Mouse (Mus musculus) adipocyte (in vitro differentiated cells): ENCODE measurements around the gene Hsd11b1.

Source experiments
- DNase-seq: peaks from one replicate; pipeline ENCODE4 v3.0.0-alpha.2; 2016; ENCODE audit warnings: low spot score

Gene Hsd11b1

GRCm38 (mm10) chr1:193201383-193201778 is 62.5 kb downstream of the Hsd11b1 start, which contains the start of gene Traf3ip3:
Traf3ip3 (minus strand) TSS chr1:193201703.
- no peak for DNase-seq

GRCm38 (mm10) chr1:193200640-193201382 is 63.1 kb downstream of the Hsd11b1 start:
- no peak for DNase-seq

GRCm38 (mm10) chr1:193198312-193198711 is 65.6 kb downstream of the Hsd11b1 start:
- DNase-seq, result peak; percentile 38

- no peak for DNase-seq
These were observed 66.2 kb downstream of the Hsd11b1 start for GRCm38 (mm10) chr1:193197494-193198205.

GRCm38 (mm10) chr1:193195169-193195810 is 68.6 kb downstream of the Hsd11b1 start:
- peak; percentile 54 for DNase-seq

GRCm38 (mm10) chr1:193194416-193195140 is 69.3 kb downstream of the Hsd11b1 start:
- no peak for DNase-seq

GRCm38 (mm10) chr1:193191675-193192283 is 72.1 kb downstream of the Hsd11b1 start:
- no peak for DNase-seq

- DNase-seq, result no peak
These were observed 74.1 kb downstream of the Hsd11b1 start for GRCm38 (mm10) chr1:193189771-193190170.

- DNase-seq, result peak; percentile 91
These were observed 74.7 kb downstream of the Hsd11b1 start for GRCm38 (mm10) chr1:193189151-193189621.

- DNase-seq, result no peak
These were observed 75.6 kb downstream of the Hsd11b1 start for GRCm38 (mm10) chr1:193188257-193188656.

GRCm38 (mm10) chr1:193181104-193181503 is 82.8 kb downstream of the Hsd11b1 start:
- no peak for DNase-seq

- peak; percentile 54 for DNase-seq
These were observed 89.6 kb downstream of the Hsd11b1 start for GRCm38 (mm10) chr1:193174143-193174733.

- peak; percentile 52 for DNase-seq
These were observed 90.1 kb downstream of the Hsd11b1 start for GRCm38 (mm10) chr1:193173810-193174129.

GRCm38 (mm10) chr1:193172991-193173809 is 90.7 kb downstream of the Hsd11b1 start:
- DNase-seq, result peak; percentile 99
